Mouse (Mus musculus): ENCODE measurements around the gene Csad.

- TF ChIP-seq CTCF (IDR thresholded peaks at IDR 0.05; ENCODE audit: low read depth, low read length) (no peak), POLR2A (IDR thresholded peaks at IDR 0.05; ENCODE audit: borderline replicate concordance, low read depth, low read length) (no peak)
Observed at GRCm38 (mm10) chr15:102224992-102225617, 20.6 kb upstream of the Csad start.

Data from bone marrow macrophage, adult 2 months (primary cell).